Mouse (Mus musculus) right cerebral cortex, adult 18-20 months (tissue): Measurements from ENCODE around the gene Ccdc24.

Experiments
- DNase-seq: peaks from one replicate; pipeline ENCODE4 v3.0.0; 2022; ENCODE audit warnings: mixed read lengths

The Ccdc24 gene

GRCm38 (mm10) chr4:117818032-117818431 lies 54.3 kb downstream of the Ccdc24 start:
- DNase-seq, result no peak

GRCm38 (mm10) chr4:117816776-117817175 lies 55.6 kb downstream of the Ccdc24 start:
- no peak for DNase-seq
